Mouse (Mus musculus): ENCODE results near the gene Usp49. TPM values are rescaled to one million over a fixed set of nuclear protein-coding genes. Genes with fewer than 3 reads are reported as not detected.
A peak's percentile ranks its signal among the peaks of the same experiment; 100 is the strongest.

Usp49 gene
- polyA plus RNA-seq, 1 experiment from 2014 or later, result 4.1 TPM

GRCm38 (mm10) chr17:47594183-47594968, 36.1 kb upstream of the Usp49 start:
- Histone ChIP-seq H3K27me3 (ENCODE audit: insufficient read depth, low read length) (no peaks in the 10 kb centered on the region), H3K9ac (ENCODE audit: low read depth, low read length) (peak overlapping the region; percentile 72), H3K4me2 (ENCODE audit: low read length) (peak overlapping the region; percentile 65), H3K4me3 (replicated peaks; ENCODE audit: low read depth, low read length) (peak overlapping the region; percentile 75), H3K4me1 (replicated peaks; ENCODE audit: insufficient read depth, low read length) (peaks cover 22% of the 10 kb centered on the region; the same call in 1 of the 2 replicates), H3K27ac (peak overlapping the region; percentile 92), H3K9me3 (replicated peaks; ENCODE audit: low read length) (no peaks in the 10 kb centered on the region), H3K36me3 (ENCODE audit: insufficient read depth, low read length) (peaks cover 12% of the 10 kb centered on the region; the same call in 1 of the 2 replicates)
- TF ChIP-seq CTCF (IDR thresholded peaks at IDR 0.05; ENCODE audit: low read depth), result no peak
- peak; percentile 42 for DNase-seq (ENCODE audit: low spot score)
- ATAC-seq (replicated peaks; ENCODE audit: low FRiP score, low read depth), result no peak
- under 1% methylated on average over 43 of the region's 43 CpGs for WGBS

- H3K4me3 ChIP-seq (replicated peaks; ENCODE audit: low read depth, low read length), result peak overlapping the region; percentile 75
- ATAC-seq (replicated peaks; ENCODE audit: low FRiP score, low read depth) (no peak), DNase-seq (ENCODE audit: low spot score) (no peak)
- peak overlapping the region; percentile 72 for H3K9ac ChIP-seq (ENCODE audit: low read depth, low read length)
- no peaks in the 10 kb centered on the region for H3K9me3 ChIP-seq (replicated peaks; ENCODE audit: low read length)
- H3K4me1 ChIP-seq (replicated peaks; ENCODE audit: insufficient read depth, low read length), result peaks cover 22% of the 10 kb centered on the region; the same call in 1 of the 2 replicates
- TF ChIP-seq CTCF (IDR thresholded peaks at IDR 0.05; ENCODE audit: low read depth), result no peak
- H3K4me2 ChIP-seq (ENCODE audit: low read length), result peak overlapping the region; percentile 65
- 1% methylated on average over 5 of the region's 9 CpGs for WGBS
- peaks cover 14% of the 10 kb centered on the region; the same call in 1 of the 2 replicates for H3K36me3 ChIP-seq (ENCODE audit: insufficient read depth, low read length)
- no peaks in the 10 kb centered on the region for H3K27me3 ChIP-seq (ENCODE audit: insufficient read depth, low read length)
- peak overlapping the region; percentile 92 for H3K27ac ChIP-seq
Observed at GRCm38 (mm10) chr17:47594969-47595247, 35.6 kb upstream of the Usp49 start.

GRCm38 (mm10) chr17:47595248-47596161, 35.0 kb upstream of the Usp49 start:
- WGBS, result 2% methylated on average over 21 of the region's 21 CpGs
- TF ChIP-seq CTCF (IDR thresholded peaks at IDR 0.05; ENCODE audit: low read depth), result no peak
- ATAC-seq (replicated peaks; ENCODE audit: low FRiP score, low read depth) (peak; percentile 37), DNase-seq (ENCODE audit: low spot score) (peak; percentile 88)
- Histone ChIP-seq H3K4me3 (replicated peaks; ENCODE audit: low read depth, low read length) (peak overlapping the region; percentile 75), H3K9ac (ENCODE audit: low read depth, low read length) (peak overlapping the region; percentile 72), H3K4me1 (replicated peaks; ENCODE audit: insufficient read depth, low read length) (peaks cover 22% of the 10 kb centered on the region; the same call in 1 of the 2 replicates), H3K27me3 (ENCODE audit: insufficient read depth, low read length) (no peaks in the 10 kb centered on the region), H3K9me3 (replicated peaks; ENCODE audit: low read length) (no peaks in the 10 kb centered on the region), H3K27ac (peak overlapping the region; percentile 92), H3K4me2 (ENCODE audit: low read length) (peak overlapping the region; percentile 65), H3K36me3 (ENCODE audit: insufficient read depth, low read length) (peaks cover 14% of the 10 kb centered on the region; the same call in 1 of the 2 replicates)

- Histone ChIP-seq H3K4me3 (replicated peaks; ENCODE audit: low read depth, low read length) (peak overlapping the region; percentile 75), H3K9me3 (replicated peaks; ENCODE audit: low read length) (no peaks in the 10 kb centered on the region), H3K36me3 (ENCODE audit: insufficient read depth, low read length) (peaks cover 17% of the 10 kb centered on the region), H3K4me1 (replicated peaks; ENCODE audit: insufficient read depth, low read length) (peaks cover 22% of the 10 kb centered on the region; the same call in 1 of the 2 replicates), H3K27me3 (ENCODE audit: insufficient read depth, low read length) (no peaks in the 10 kb centered on the region), H3K4me2 (ENCODE audit: low read length) (peak overlapping the region; percentile 65), H3K9ac (ENCODE audit: low read depth, low read length) (peak overlapping the region; percentile 72), H3K27ac (peak overlapping the region; percentile 92)
- TF ChIP-seq CTCF (IDR thresholded peaks at IDR 0.05; ENCODE audit: low read depth), result no peak
- no peak for ATAC-seq (replicated peaks; ENCODE audit: low FRiP score, low read depth)
- WGBS, result 33% methylated on average over 6 of the region's 6 CpGs
- DNase-seq (ENCODE audit: low spot score), result no peak
Observed at GRCm38 (mm10) chr17:47596162-47596838, 34.2 kb upstream of the Usp49 start.

GRCm38 (mm10) chr17:47596839-47597164, 33.7 kb upstream of the Usp49 start:
- TF ChIP-seq CTCF (IDR thresholded peaks at IDR 0.05; ENCODE audit: low read depth), result no peak
- no peak overlapping the region for H3K4me3 ChIP-seq (replicated peaks; ENCODE audit: low read depth, low read length)
- DNase-seq (ENCODE audit: low spot score) (no peak), ATAC-seq (replicated peaks; ENCODE audit: low FRiP score, low read depth) (no peak)
- no peak overlapping the region for H3K9ac ChIP-seq (ENCODE audit: low read depth, low read length)
- H3K4me1 ChIP-seq (replicated peaks; ENCODE audit: insufficient read depth, low read length), result peaks cover 22% of the 10 kb centered on the region; the same call in 1 of the 2 replicates
- H3K27me3 ChIP-seq (ENCODE audit: insufficient read depth, low read length), result no peaks in the 10 kb centered on the region
- H3K27ac ChIP-seq, result peak overlapping the region; percentile 92
- H3K9me3 ChIP-seq (replicated peaks; ENCODE audit: low read length), result no peaks in the 10 kb centered on the region
- H3K36me3 ChIP-seq (ENCODE audit: insufficient read depth, low read length), result peaks cover 22% of the 10 kb centered on the region
- WGBS, result 64% methylated on average over 5 of the region's 5 CpGs
- H3K4me2 ChIP-seq (ENCODE audit: low read length), result peak overlapping the region; percentile 65

GRCm38 (mm10) chr17:47597261-47597660, 33.2 kb upstream of the Usp49 start:
- Histone ChIP-seq H3K9me3 (replicated peaks; ENCODE audit: low read length) (no peaks in the 10 kb centered on the region), H3K27me3 (ENCODE audit: insufficient read depth, low read length) (no peaks in the 10 kb centered on the region), H3K4me3 (replicated peaks; ENCODE audit: low read depth, low read length) (no peak overlapping the region), H3K9ac (ENCODE audit: low read depth, low read length) (peak overlapping the region; percentile 42; the same call in 1 of the 2 replicates), H3K36me3 (ENCODE audit: insufficient read depth, low read length) (peaks cover 27% of the 10 kb centered on the region), H3K27ac (peak overlapping the region; percentile 54), H3K4me2 (ENCODE audit: low read length) (peak overlapping the region; percentile 65; the same call in 1 of the 2 replicates), H3K4me1 (replicated peaks; ENCODE audit: insufficient read depth, low read length) (peaks cover 22% of the 10 kb centered on the region; the same call in 1 of the 2 replicates)
- WGBS, result 53% methylated on average over 13 of the region's 13 CpGs
- ATAC-seq (replicated peaks; ENCODE audit: low FRiP score, low read depth) (no peak), DNase-seq (ENCODE audit: low spot score) (no peak)
- no peak for TF ChIP-seq CTCF (IDR thresholded peaks at IDR 0.05; ENCODE audit: low read depth)

Measured in kidney, postnatal 0 days (tissue).